Mouse (Mus musculus): ENCODE measurements around the gene Shd.

GRCm38 (mm10) chr17:56016382-56016781 lies 46.1 kb downstream of the Shd start:
- TF ChIP-seq MYOD1 (IDR thresholded peaks at IDR 0.05; ENCODE audit: control insufficient read depth, insufficient read length, low read depth) (no peak), CTCF (IDR thresholded peaks at IDR 0.05; ENCODE audit: control insufficient read depth, insufficient read depth, insufficient read length) (no peak), USF1 (IDR thresholded peaks at IDR 0.05; ENCODE audit: low read depth) (no peak)
